Mouse (Mus musculus) embryonic facial prominence, embryonic 14.5 days (tissue): ENCODE measurements around the gene Cers6. TPM values are rescaled to one million over a fixed set of nuclear protein-coding genes. Genes with fewer than 3 reads are reported as not detected.

Experiments
- ATAC-seq: fragments of 200-750 bp; cut with Nextera tagmentation; 2 replicates; pipeline ENCODE4 v1.8.0; 2017; ENCODE audit warnings: low read depth, moderate number of reproducible peaks, moderate TSS enrichment
- DNase-seq: peaks from one replicate; pipeline ENCODE4 v3.0.0-alpha.2; 2015; ENCODE audit warnings: low spot score
- H3K27ac ChIP-seq: fragments of 300-500 bp; sonication (generic); replicated peaks from 2 replicates; pipeline ENCODE4 v1.5.1; 2014; ENCODE audit warnings: low read depth, mild to moderate bottlenecking, low read length, moderate library complexity
- H3K27me3 ChIP-seq: fragments of 300-500 bp; sonication (generic); replicated peaks from 2 replicates; pipeline ENCODE4 v1.6.1; 2014; ENCODE audit warnings: low read length; ENCODE audit not compliant: control insufficient read depth, insufficient read depth
- H3K36me3 ChIP-seq: fragments of 300-500 bp; sonication (generic); 2 replicates; pipeline ENCODE4 v1.6.1; 2014; ENCODE audit warnings: low read length, mixed read lengths; ENCODE audit not compliant: control insufficient read depth, insufficient read depth
- H3K4me1 ChIP-seq: fragments of 300-500 bp; sonication (generic); 2 replicates; pipeline ENCODE4 v1.6.1; 2014; ENCODE audit warnings: antibody characterized with exemption, low read length; ENCODE audit not compliant: control insufficient read depth, insufficient read depth
- H3K4me2 ChIP-seq: fragments of 300-500 bp; sonication (generic); 2 replicates; pipeline ENCODE4 v1.6.1; 2014; ENCODE audit warnings: low read depth, mild to moderate bottlenecking, low read length, moderate library complexity, mixed read lengths
- H3K4me3 ChIP-seq: fragments of 300-500 bp; sonication (generic); 2 replicates; pipeline ENCODE4 v1.5.1; 2014; ENCODE audit warnings: low read depth, mild to moderate bottlenecking, low read length
- H3K9ac ChIP-seq: fragments of 300-500 bp; sonication (generic); 2 replicates; pipeline ENCODE4 v1.6.1; 2014; ENCODE audit warnings: low read depth, mild to moderate bottlenecking, low read length, moderate library complexity, mixed read lengths
- H3K9me3 ChIP-seq: fragments of 300-500 bp; sonication (generic); 2 replicates; pipeline ENCODE4 v1.6.1; 2016; ENCODE audit warnings: low read length; ENCODE audit not compliant: control insufficient read depth
- WGBS: fragments of 180-500 bp; shearing (Covaris S2); extraction: QIAGEN DNeasy Blood & Tissue Kit; methylation state at CpG from one replicate; pipeline ENCODE4 v1.1.7; 2014; 5-methylcytosine and 5-hydroxymethylcytosine counted together
- polyA plus RNA-seq: library from polyadenylated mRNA; unstranded; fragments of >200 nt; fragmentation: Nextera tagmentation; extraction: Ambion mirVana; gene quantifications from 2 replicates; pipeline ENCODE4 v1.2.1, GENCODE M21; 2014

Cers6 gene
- polyA plus RNA-seq, 1 experiment from 2014 or later, result 24.3 TPM

GRCm38 (mm10) chr2:69050189-69050588, 188.9 kb downstream of the Cers6 start:
- Histone ChIP-seq H3K9ac (no peak overlapping the region), H3K9me3 (no peaks in the 10 kb centered on the region), H3K27ac (no peak overlapping the region), H3K36me3 (no peaks in the 10 kb centered on the region), H3K4me1 (0 out of 2 replicates have a peak, but pooled peaks cover 4% of the 10 kb centered on the region), H3K4me2 (no peak overlapping the region), H3K4me3 (no peak overlapping the region), H3K27me3 (no peaks in the 10 kb centered on the region)
- 66% methylated on average over 4 of the region's 4 CpGs for WGBS
- ATAC-seq, result no peak
- no peak for DNase-seq

DNA sequence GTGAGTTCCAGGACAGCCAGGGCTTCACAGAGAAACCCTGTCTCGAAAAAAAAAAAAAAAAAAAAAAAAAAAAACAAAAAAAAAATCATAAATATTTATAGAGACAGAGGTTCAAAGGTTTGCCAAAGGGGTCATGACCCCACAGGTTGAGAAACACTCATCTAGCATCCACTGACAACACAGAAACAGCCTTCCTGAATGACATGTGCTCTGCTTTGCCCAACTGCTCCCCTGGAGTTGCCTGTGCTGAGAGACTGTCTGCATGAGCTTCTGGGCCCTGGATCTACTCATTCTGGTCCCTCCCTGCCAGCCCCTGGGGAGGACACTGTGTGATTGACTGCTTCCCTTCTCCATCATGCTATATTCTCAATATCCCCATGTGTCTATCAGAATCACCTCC, 190.4 kb downstream of the Cers6 start:
- no peak for DNase-seq
- no peak overlapping the region for H3K27ac ChIP-seq
- ATAC-seq, result no peak
- H3K9me3 ChIP-seq, result no peaks in the 10 kb centered on the region
- no peak overlapping the region for H3K9ac ChIP-seq
- H3K4me3 ChIP-seq, result no peak overlapping the region
- no peaks in the 10 kb centered on the region for H3K27me3 ChIP-seq
- H3K4me2 ChIP-seq, result no peak overlapping the region
- H3K36me3 ChIP-seq, result no peaks in the 10 kb centered on the region
- 0 out of 2 replicates have a peak, but pooled peaks cover 4% of the 10 kb centered on the region for H3K4me1 ChIP-seq
- WGBS, result 75% methylated on average over 1 of the region's 1 CpGs

DNA sequence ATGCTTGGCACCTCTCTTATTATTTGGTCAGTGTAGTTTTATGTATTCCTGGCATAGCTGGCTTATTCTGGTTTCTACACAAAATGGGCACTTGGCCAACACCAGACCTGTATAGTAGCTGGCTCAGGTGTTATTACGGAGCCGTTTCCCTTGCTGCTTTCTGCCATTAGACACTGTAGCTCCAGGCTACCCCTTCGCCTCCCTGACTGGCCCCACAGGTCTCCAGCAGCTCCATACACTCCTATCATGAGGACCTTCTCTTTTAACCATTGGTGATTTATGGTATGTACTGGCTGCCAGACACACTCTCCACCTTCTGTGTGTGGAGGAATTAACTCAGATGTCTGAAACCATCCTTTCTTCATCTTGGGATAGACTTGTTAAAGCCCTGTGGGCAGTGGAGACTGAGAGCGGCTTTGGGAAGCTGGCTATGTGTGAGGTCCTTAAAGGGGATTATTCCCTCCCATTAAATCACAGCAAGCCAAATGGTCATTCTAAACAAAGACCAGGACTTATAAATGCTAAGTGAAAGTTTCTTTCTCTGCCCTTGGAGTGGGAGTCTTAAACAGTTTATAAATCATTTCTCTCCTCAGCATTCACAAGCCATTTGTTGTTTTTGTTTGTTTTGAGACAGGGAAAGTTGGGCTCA, 192.1 kb downstream of the Cers6 start:
- H3K4me1 ChIP-seq, result 0 out of 2 replicates have a peak, but pooled peaks cover 4% of the 10 kb centered on the region
- DNase-seq (no peak), ATAC-seq (no peak)
- H3K9me3 ChIP-seq, result no peaks in the 10 kb centered on the region
- H3K4me3 ChIP-seq, result no peak overlapping the region
- WGBS, result 63% methylated on average over 4 of the region's 4 CpGs
- no peak overlapping the region for H3K27ac ChIP-seq
- no peaks in the 10 kb centered on the region for H3K27me3 ChIP-seq
- no peak overlapping the region for H3K9ac ChIP-seq
- H3K36me3 ChIP-seq, result no peaks in the 10 kb centered on the region
- H3K4me2 ChIP-seq, result no peak overlapping the region

GRCm38 (mm10) chr2:69054279-69054678, 193.0 kb downstream of the Cers6 start:
- ATAC-seq, result peak; percentile 79
- 71% methylated on average over 4 of the region's 4 CpGs for WGBS
- Histone ChIP-seq H3K9ac (no peak overlapping the region), H3K27ac (no peak overlapping the region), H3K36me3 (no peaks in the 10 kb centered on the region), H3K4me2 (no peak overlapping the region), H3K4me1 (0 out of 2 replicates have a peak, but pooled peaks cover 4% of the 10 kb centered on the region), H3K27me3 (no peaks in the 10 kb centered on the region), H3K9me3 (no peaks in the 10 kb centered on the region), H3K4me3 (no peak overlapping the region)
- DNase-seq, result peak; percentile 76

DNA sequence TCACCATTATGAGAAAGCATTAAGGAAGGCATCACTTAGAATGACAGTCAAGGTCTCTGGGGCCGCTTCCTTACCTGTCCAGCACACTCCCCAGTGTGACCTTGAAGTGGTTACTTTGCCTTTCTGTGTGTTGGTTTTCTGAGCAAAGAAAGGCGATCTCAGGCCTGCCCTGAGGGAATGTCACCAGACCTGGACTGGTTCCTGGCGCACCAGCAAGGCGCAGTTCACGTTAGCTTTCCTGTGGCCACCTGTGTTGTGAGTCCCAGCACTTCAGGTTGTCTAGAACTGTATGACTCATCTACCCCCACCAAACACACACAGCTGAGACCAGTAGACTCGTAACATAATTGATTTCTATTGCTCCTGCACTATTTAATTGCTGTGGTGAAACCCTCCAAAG, 193.9 kb downstream of the Cers6 start:
- 87% methylated on average over 6 of the region's 6 CpGs for WGBS
- no peak for ATAC-seq
- H3K36me3 ChIP-seq, result no peaks in the 10 kb centered on the region
- H3K27ac ChIP-seq, result no peak overlapping the region
- no peak overlapping the region for H3K4me3 ChIP-seq
- H3K9ac ChIP-seq, result no peak overlapping the region
- H3K4me1 ChIP-seq, result no peaks in the 10 kb centered on the region
- H3K4me2 ChIP-seq, result no peak overlapping the region
- DNase-seq, result no peak
- no peaks in the 10 kb centered on the region for H3K27me3 ChIP-seq
- no peaks in the 10 kb centered on the region for H3K9me3 ChIP-seq

GRCm38 (mm10) chr2:69061313-69061712, 200.1 kb downstream of the Cers6 start:
- Histone ChIP-seq H3K9ac (no peak overlapping the region), H3K4me3 (no peak overlapping the region), H3K4me1 (no peaks in the 10 kb centered on the region), H3K9me3 (no peaks in the 10 kb centered on the region), H3K27ac (no peak overlapping the region), H3K4me2 (no peak overlapping the region), H3K27me3 (no peaks in the 10 kb centered on the region), H3K36me3 (0 out of 2 replicates have a peak, but pooled peaks cover 2% of the 10 kb centered on the region)
- DNase-seq (no peak), ATAC-seq (no peak)

GRCm38 (mm10) chr2:69061910-69062689, 200.9 kb downstream of the Cers6 start:
- no peak overlapping the region for H3K9ac ChIP-seq
- WGBS, result 92% methylated on average over 5 of the region's 5 CpGs
- H3K27me3 ChIP-seq, result no peaks in the 10 kb centered on the region
- H3K4me2 ChIP-seq, result no peak overlapping the region
- H3K9me3 ChIP-seq, result no peaks in the 10 kb centered on the region
- H3K4me1 ChIP-seq, result no peaks in the 10 kb centered on the region
- ATAC-seq (no peak), DNase-seq (no peak)
- 0 out of 2 replicates have a peak, but pooled peaks cover 6% of the 10 kb centered on the region for H3K36me3 ChIP-seq
- no peak overlapping the region for H3K4me3 ChIP-seq
- no peak overlapping the region for H3K27ac ChIP-seq

DNA sequence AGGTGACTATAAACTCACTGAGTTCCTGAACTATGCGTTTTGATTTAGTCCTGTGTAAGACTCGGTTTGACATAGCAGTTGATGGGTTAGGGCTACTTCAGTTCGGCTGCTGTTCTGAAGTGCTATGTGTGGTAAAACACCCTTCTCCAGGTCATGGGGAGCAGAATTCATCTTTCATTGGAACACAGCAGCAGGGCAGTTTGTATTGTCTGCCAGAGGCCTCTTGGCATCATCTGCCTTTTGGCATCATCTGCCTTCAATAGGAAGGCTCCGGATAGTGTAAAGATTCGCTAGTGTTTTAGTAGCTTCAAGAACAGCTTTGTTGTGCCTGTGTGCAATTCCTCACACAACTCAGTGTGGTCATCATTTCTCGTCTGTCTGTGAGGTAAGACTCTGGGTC, 203.5 kb downstream of the Cers6 start:
- H3K27me3 ChIP-seq, result no peaks in the 10 kb centered on the region
- H3K4me2 ChIP-seq, result no peak overlapping the region
- no peaks in the 10 kb centered on the region for H3K4me1 ChIP-seq
- H3K27ac ChIP-seq, result no peak overlapping the region
- H3K9ac ChIP-seq, result no peak overlapping the region
- 94% methylated on average over 6 of the region's 6 CpGs for WGBS
- 0 out of 2 replicates have a peak, but pooled peaks cover 6% of the 10 kb centered on the region for H3K36me3 ChIP-seq
- H3K9me3 ChIP-seq, result no peaks in the 10 kb centered on the region
- no peak for ATAC-seq
- DNase-seq, result no peak
- no peak overlapping the region for H3K4me3 ChIP-seq
